Mouse (Mus musculus): ENCODE data around the gene Slc5a4a. TPM values are rescaled to one million over a fixed set of nuclear protein-coding genes. Genes with fewer than 3 reads are reported as not detected.

Gene Slc5a4a
- total and polyA plus RNA-seq, 3 experiments, result not detected

GRCm38 (mm10) chr10:76117966-76118365, 29.3 kb upstream of the Slc5a4a start:
- no peaks in the 10 kb centered on the region; a peak in 2 of 4 replicates for H3K27me3 ChIP-seq (ENCODE audit: control insufficient read depth in 1 of 2, insufficient read depth in 2 of 2, low read length in 2 of 2)
- H3K4me1 ChIP-seq (ENCODE audit: control insufficient read depth in 1 of 2, insufficient read depth in 2 of 2, low read length in 2 of 2), result 0 out of 4 replicates have a peak, but pooled peaks cover 0 to 2% of the 10 kb centered on the region in 2 experiments
- TF ChIP-seq RAD21 (IDR thresholded peaks at IDR 0.05; ENCODE audit: low read depth, low read length) (peak; percentile 30), SMC3 (IDR thresholded peaks at IDR 0.05; ENCODE audit: low read depth, low read length) (peak; percentile 52), MAZ (IDR thresholded peaks at IDR 0.05; ENCODE audit: low read depth, low read length) (peak; percentile 27; the same call in 1 of the 2 replicates), CTCF (IDR thresholded peaks at IDR 0.05 in 2 of 3, conservative IDR thresholded peaks at IDR 0.05 in 1 of 3; ENCODE audit: control insufficient read depth in 1 of 3, insufficient read depth in 1 of 3, low read depth in 2 of 3, low read length in 3 of 3, poor library complexity in 1 of 3, severe bottlenecking in 1 of 3) (peak; percentile 83 to 95 (median 85)), KAT2A (conservative IDR thresholded peaks at IDR 0.05; ENCODE audit: low read depth, low read length) (no peak), ZC3H11A (IDR thresholded peaks at IDR 0.05; ENCODE audit: low read depth, low read length) (peak; percentile 7; the same call in 1 of the 2 replicates), MAX (IDR thresholded peaks at IDR 0.05; ENCODE audit: low read length) (no peak)
- H3K36me3 ChIP-seq (ENCODE audit: control insufficient read depth in 1 of 2, insufficient read depth in 2 of 2, low read length in 2 of 2), result no peaks in the 10 kb centered on the region
- no peak overlapping the region for H3K4me3 ChIP-seq (ENCODE audit: control insufficient read depth in 1 of 2, insufficient read depth in 1 of 2, low read depth in 2 of 2, low read length in 2 of 2)
- no peak overlapping the region for H3K9ac ChIP-seq (ENCODE audit: control insufficient read depth, low read depth, low read length, poor library complexity, severe bottlenecking)
- no peaks in the 10 kb centered on the region for H3K9me3 ChIP-seq (replicated peaks; ENCODE audit: insufficient read depth, low read length)
- H3K79me2 ChIP-seq (ENCODE audit: control insufficient read depth, insufficient read depth, low read length, poor library complexity), result no peaks in the 10 kb centered on the region
- H3K27ac ChIP-seq (ENCODE audit: control insufficient read depth, low read depth, low read length), result no peak overlapping the region
- DNase-seq (ENCODE audit: low read depth, low spot score), result peak; percentile 71

- Histone ChIP-seq H3K79me2 (ENCODE audit: control insufficient read depth, insufficient read depth, low read length, poor library complexity) (no peaks in the 10 kb centered on the region), H3K4me1 (ENCODE audit: control insufficient read depth in 1 of 2, insufficient read depth in 2 of 2, low read length in 2 of 2) (0 out of 4 replicates have a peak, but pooled peaks cover 0 to 2% of the 10 kb centered on the region in 2 experiments), H3K36me3 (ENCODE audit: control insufficient read depth in 1 of 2, insufficient read depth in 2 of 2, low read length in 2 of 2) (no peaks in the 10 kb centered on the region), H3K27me3 (ENCODE audit: control insufficient read depth in 1 of 2, insufficient read depth in 2 of 2, low read length in 2 of 2) (no peaks in the 10 kb centered on the region; a peak in 2 of 4 replicates), H3K27ac (ENCODE audit: control insufficient read depth, low read depth, low read length) (no peak overlapping the region), H3K9ac (ENCODE audit: control insufficient read depth, low read depth, low read length, poor library complexity, severe bottlenecking) (no peak overlapping the region), H3K9me3 (replicated peaks; ENCODE audit: insufficient read depth, low read length) (no peaks in the 10 kb centered on the region), H3K4me3 (ENCODE audit: control insufficient read depth in 1 of 2, insufficient read depth in 1 of 2, low read depth in 2 of 2, low read length in 2 of 2) (no peak overlapping the region)
- no peak for TF ChIP-seq TCF12 (IDR thresholded peaks at IDR 0.05; ENCODE audit: low read depth, low read length)
- TF ChIP-seq CHD2 (IDR thresholded peaks at IDR 0.05; ENCODE audit: low read length), result no peak
- TF ChIP-seq RAD21 (IDR thresholded peaks at IDR 0.05; ENCODE audit: low read depth, low read length), result peak; percentile 35
- TF ChIP-seq POLR2A (IDR thresholded peaks at IDR 0.05; ENCODE audit: control insufficient read depth in 1 of 2, insufficient read depth in 1 of 2, low read depth in 1 of 2, low read length in 2 of 2, poor library complexity in 1 of 2), result no peak
- TF ChIP-seq POLR2AphosphoS5 (IDR thresholded peaks at IDR 0.05; ENCODE audit: borderline replicate concordance, low read depth, low read length), result no peak
- TF ChIP-seq SMC3 (IDR thresholded peaks at IDR 0.05; ENCODE audit: low read depth, low read length), result peak; percentile 50
- TF ChIP-seq CTCF (IDR thresholded peaks at IDR 0.05 in 2 of 3, conservative IDR thresholded peaks at IDR 0.05 in 1 of 3; ENCODE audit: control insufficient read depth in 1 of 3, insufficient read depth in 1 of 3, low read depth in 2 of 3, low read length in 3 of 3, poor library complexity in 1 of 3, severe bottlenecking in 1 of 3), result peak; percentile 47 to 68 (median 68)
- TF ChIP-seq ZC3H11A (IDR thresholded peaks at IDR 0.05; ENCODE audit: low read depth, low read length), result 0 out of 2 replicates have a peak, but pooled peaks have one; percentile 13
- peak; percentile 79 for DNase-seq (ENCODE audit: low read depth, low spot score)
These were observed 28.5 kb upstream of the Slc5a4a start for GRCm38 (mm10) chr10:76118741-76119140.

- H3K79me2 ChIP-seq (ENCODE audit: control insufficient read depth, insufficient read depth, low read length, poor library complexity), result no peaks in the 10 kb centered on the region
- H3K27ac ChIP-seq (ENCODE audit: control insufficient read depth, low read depth, low read length), result no peak overlapping the region
- H3K9me3 ChIP-seq (replicated peaks; ENCODE audit: insufficient read depth, low read length), result no peaks in the 10 kb centered on the region
- no peaks in the 10 kb centered on the region; a peak in 2 of 4 replicates for H3K27me3 ChIP-seq (ENCODE audit: control insufficient read depth in 1 of 2, insufficient read depth in 2 of 2, low read length in 2 of 2)
- TF ChIP-seq ZNF384 (IDR thresholded peaks at IDR 0.05; ENCODE audit: low read depth, low read length) (no peak), RAD21 (IDR thresholded peaks at IDR 0.05; ENCODE audit: low read depth, low read length) (no peak), ELF1 (IDR thresholded peaks at IDR 0.05; ENCODE audit: low read depth, low read length) (no peak), NRF1 (IDR thresholded peaks at IDR 0.05; ENCODE audit: insufficient read depth, low read depth, low read length, poor library complexity, severe bottlenecking) (no peak), MYB (IDR thresholded peaks at IDR 0.05; ENCODE audit: low read depth, low read length) (no peak), ZC3H11A (IDR thresholded peaks at IDR 0.05; ENCODE audit: low read depth, low read length) (no peak), MXI1 (IDR thresholded peaks at IDR 0.05; ENCODE audit: low read depth, low read length) (no peak)
- H3K9ac ChIP-seq (ENCODE audit: control insufficient read depth, low read depth, low read length, poor library complexity, severe bottlenecking), result no peak overlapping the region
- H3K4me1 ChIP-seq (ENCODE audit: control insufficient read depth in 1 of 2, insufficient read depth in 2 of 2, low read length in 2 of 2), result 0 out of 4 replicates have a peak, but pooled peaks cover 0 to 2% of the 10 kb centered on the region in 2 experiments
- no peaks in the 10 kb centered on the region for H3K36me3 ChIP-seq (ENCODE audit: control insufficient read depth in 1 of 2, insufficient read depth in 2 of 2, low read length in 2 of 2)
- peak; percentile 13 for DNase-seq (ENCODE audit: low read depth, low spot score)
- H3K4me3 ChIP-seq (ENCODE audit: control insufficient read depth in 1 of 2, insufficient read depth in 1 of 2, low read depth in 2 of 2, low read length in 2 of 2), result no peak overlapping the region
These were observed 27.0 kb upstream of the Slc5a4a start for GRCm38 (mm10) chr10:76120124-76120711.
